Mouse (Mus musculus) MEL (cell line): ENCODE data around the gene Ptpre.

Experiments used
- CTCF ChIP-seq, 3 experiments: IDR thresholded peaks in 2 of 3; conservative IDR thresholded peaks in 1 of 3; 2 replicates each; pipeline ENCODE4 v1.5.1; 2011 to 2012; ENCODE audit warnings: low read length in 3 of 3, low read depth in 2 of 3, mild to moderate bottlenecking in 2 of 3, improper control_type of control experiment in 1 of 3, inconsistent platforms in 1 of 3, mixed read lengths in 1 of 3, moderate library complexity in 1 of 3; ENCODE audit not compliant: control insufficient read depth in 1 of 3, insufficient read depth in 1 of 3, poor library complexity in 1 of 3, severe bottlenecking in 1 of 3
- ETS1 ChIP-seq: IDR thresholded peaks from 2 replicates; pipeline ENCODE4 v1.6.1; 2012; ENCODE audit warnings: low read depth, mild to moderate bottlenecking, inconsistent platforms, low read length, improper control_type of control experiment, moderate library complexity
- HCFC1 ChIP-seq: IDR thresholded peaks from 2 replicates; pipeline ENCODE4 v1.6.1; 2012; ENCODE audit warnings: low read depth, mild to moderate bottlenecking, inconsistent platforms, low read length, improper control_type of control experiment, moderate library complexity
- MEF2A ChIP-seq: IDR thresholded peaks from 2 replicates; pipeline ENCODE4 v1.6.1; 2014; ENCODE audit warnings: low read depth, mild to moderate bottlenecking, inconsistent platforms, low read length, improper control_type of control experiment; ENCODE audit not compliant: poor library complexity, insufficient replicate concordance, severe bottlenecking; ENCODE audit errors: extremely low read depth
- POLR2A ChIP-seq, 2 experiments: IDR thresholded peaks; 2 replicates each; pipeline ENCODE4 v1.6.1; 2011 to 2012; ENCODE audit warnings: low read length in 2 of 2, mild to moderate bottlenecking in 2 of 2, control low read depth in 1 of 2, improper control_type of control experiment in 1 of 2, low read depth in 1 of 2, moderate library complexity in 1 of 2; ENCODE audit not compliant: control insufficient read depth in 1 of 2, insufficient read depth in 1 of 2, poor library complexity in 1 of 2
- USF1 ChIP-seq: IDR thresholded peaks from 2 replicates; pipeline ENCODE4 v1.6.1; 2014; ENCODE audit warnings: low read depth, mild to moderate bottlenecking, inconsistent platforms, low read length, improper control_type of control experiment, moderate library complexity

- no peak for TF ChIP-seq HCFC1
- no peak for TF ChIP-seq CTCF (IDR thresholded peaks at IDR 0.05 in 2 of 3, conservative IDR thresholded peaks at IDR 0.05 in 1 of 3; ENCODE audit: control insufficient read depth in 1 of 3, insufficient read depth in 1 of 3, low read depth in 2 of 3, low read length in 3 of 3, poor library complexity in 1 of 3, severe bottlenecking in 1 of 3)
- TF ChIP-seq USF1, result no peak
- no peak for TF ChIP-seq MEF2A
- no peak for TF ChIP-seq ETS1
- no peak for TF ChIP-seq POLR2A (IDR thresholded peaks at IDR 0.05; ENCODE audit: control insufficient read depth in 1 of 2, insufficient read depth in 1 of 2, low read depth in 1 of 2, low read length in 2 of 2, poor library complexity in 1 of 2)
Observed at GRCm38 (mm10) chr7:135628363-135628762, 91.1 kb downstream of the Ptpre start.
